Mouse (Mus musculus): ENCODE results near the gene Cgas.

The Cgas gene

DNA sequence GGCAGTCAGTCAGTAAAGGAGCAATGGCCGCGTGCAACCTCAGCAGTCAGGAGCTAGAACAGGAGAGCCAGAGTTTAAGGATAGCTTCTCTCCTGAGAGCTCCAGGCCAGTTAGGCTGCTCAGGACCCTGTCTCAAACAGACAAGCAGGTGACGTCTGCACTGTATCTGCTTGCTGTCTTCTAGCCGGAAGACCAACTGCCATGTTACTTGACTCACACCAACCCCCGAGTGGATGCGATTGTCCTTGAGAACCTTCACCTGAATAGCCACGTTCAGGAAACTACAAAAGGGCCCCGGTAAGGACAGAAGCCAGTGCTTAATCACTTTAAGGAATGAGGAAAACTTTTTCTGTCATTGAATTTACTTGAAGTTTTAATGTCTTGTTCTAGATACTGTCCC lies 14.0 kb upstream of the Cgas start:
- no peak for DNase-seq

DNA sequence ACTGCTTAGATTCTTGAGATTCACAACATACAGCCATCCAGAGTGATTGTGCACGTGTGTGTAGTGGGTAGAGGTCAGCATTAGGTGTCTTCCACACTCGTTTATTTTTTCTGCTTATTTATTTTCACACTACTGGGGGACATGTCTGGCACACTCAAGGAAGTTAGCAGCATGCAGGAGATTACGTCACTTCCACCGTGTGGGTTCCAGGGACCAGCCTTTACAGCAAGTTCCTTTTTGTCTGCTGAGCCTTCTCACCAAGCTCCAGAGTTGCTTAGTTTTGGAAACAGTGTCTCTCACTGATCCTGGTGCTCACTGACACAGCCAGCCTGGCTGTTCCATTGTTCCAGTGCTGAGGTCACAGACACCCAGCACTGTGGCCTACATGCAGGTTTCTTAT lies 8.3 kb upstream of the Cgas start:
- no peak for DNase-seq

DNA sequence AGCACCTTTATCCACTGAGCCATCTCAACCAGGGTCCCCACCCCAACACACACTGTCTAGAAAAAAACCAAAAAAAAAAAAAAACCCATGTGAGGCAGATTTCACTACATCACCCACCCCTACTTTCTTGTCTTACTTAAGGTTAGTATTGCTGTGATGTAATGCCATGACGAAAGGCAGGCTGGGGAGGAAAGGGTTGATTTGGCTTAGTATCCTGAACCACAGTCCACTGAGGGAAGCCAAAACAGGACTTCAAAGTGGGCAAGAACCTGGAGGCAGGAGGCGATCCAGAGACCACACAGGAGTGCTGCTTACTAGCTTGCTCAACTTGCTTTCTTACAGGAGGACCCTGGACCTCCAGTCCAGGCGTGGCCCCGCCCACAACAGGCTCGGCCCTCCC lies 7.4 kb upstream of the Cgas start:
- DNase-seq = no peak

DNA sequence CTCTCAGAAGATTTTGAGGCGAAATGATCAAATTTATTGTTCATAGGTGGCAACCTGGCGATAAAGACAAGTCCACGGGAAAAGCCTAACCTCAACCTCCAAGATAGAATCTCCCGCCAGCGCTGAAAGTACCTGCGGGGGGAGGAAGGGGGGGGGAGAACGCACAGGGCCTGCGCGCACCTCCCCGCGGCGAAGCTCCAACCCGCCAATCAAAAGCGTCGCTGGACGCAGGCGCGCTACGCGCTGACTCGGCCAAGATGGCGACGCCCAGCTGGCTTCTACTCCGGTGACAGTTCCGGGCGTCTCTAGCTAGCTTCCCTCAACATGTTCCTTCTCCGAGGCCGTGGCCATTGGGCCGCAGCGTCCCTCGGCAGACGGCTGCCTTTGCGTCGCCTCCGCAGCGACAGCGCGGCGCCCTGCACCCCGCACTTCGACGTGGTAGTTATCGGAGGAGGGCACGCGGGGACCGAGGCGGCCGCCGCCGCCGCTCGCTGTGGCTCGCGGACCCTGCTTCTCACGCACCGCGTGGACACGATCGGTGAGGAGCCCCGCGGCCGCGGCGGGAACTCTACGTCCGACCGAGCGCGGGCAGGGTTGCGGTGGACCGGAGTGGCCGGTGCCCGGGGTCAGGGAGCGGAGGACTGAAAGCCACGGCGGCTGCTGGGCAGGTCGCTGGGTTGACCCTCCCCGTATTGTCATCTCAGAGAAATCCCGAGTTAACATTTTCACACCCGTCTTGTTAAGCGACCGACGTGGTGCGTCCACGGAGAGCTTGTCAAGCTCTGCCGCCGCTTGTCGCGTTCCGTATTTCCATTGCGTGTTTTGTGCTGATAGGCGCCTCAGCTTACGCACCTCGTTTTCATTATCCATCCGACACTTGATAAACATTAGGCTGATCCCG lies 5.2 kb upstream of the Cgas start, which contains the start of the genes Mto1 and Gm17324:
Gene Mto1, plus strand, starts transcription at position 236 of the 901 bp plus-strand sequence.
Gene Gm17324, minus strand, starts transcription at position 814 of the 901 bp plus-strand sequence.
- DNase-seq = peak; percentile 94

DNA sequence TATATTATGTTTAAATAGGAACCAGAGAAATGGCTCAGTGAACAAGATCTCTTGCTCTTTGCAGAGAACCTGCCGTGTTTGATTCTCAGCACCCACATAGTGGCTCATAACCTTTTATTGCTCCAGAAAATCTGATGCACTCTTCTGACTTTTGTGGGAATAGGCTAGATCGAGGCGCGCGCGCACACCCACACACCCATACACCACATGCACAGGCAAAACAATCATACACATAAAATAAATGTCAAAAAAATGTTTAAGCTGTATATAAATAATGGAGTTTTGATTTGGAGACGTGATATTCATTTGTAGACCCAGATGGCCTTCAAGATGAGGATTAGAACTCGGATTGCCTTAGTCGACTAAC lies 4.6 kb upstream of the Cgas start:
- peak in 1 of 2 experiments; percentile 11 for DNase-seq

DNA sequence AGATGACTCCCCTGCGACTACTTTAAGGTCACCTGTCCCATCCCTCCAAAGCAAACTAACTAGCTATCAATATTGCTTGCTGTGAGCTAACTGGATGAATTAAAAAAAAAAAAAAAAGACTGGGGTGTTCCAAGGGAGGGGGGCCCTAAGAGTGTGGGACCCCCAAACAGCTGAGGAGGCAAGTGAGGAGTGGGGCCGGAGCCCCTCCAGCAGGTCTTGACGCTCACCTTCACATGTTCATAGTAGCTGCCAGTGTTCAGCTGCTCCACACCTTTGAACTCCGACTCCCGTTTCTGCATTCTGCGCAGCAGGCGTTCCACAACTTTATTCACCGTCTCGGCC lies 829 bp downstream of the Cgas start:
- DNase-seq = no peak

DNA sequence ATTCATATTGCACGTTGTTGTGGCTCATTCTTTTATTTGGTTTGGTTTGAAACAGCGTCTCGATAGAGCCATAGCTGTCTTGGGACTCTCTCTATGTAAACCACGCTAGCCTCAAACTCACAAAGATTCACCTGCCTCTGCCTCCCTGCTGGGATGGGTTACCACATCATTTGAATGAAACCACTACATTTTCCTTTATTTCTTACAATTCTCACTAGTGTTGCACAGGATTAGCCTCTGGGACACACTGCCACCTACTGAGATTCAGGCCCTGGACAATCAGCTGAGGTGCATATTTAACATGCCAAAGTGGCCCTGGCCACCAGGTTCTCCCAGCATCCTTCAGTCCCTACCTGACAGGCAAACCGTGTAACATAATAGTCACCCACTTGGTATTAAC lies 3.6 kb downstream of the Cgas start:
- no peak for DNase-seq

DNA sequence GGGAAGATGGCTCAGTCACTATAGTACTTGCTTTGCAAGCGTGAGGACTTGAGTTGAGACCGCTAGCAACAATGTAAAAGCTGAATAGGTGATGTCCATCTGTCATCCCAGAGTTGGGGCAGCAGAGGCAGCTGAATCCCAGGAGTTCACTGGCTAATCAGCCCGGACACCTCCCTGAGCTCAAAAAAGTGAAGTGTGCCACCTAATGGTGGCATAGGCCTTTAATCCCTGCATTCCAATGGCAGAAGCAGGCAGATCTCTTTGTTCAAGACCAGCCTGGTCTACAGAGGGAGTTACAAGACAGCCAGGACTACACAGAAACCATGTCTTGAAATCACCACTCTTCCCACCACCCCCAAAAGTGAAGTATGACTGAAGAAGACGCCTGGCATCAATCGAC lies 10.6 kb downstream of the Cgas start:
- DNase-seq = no peak

DNA sequence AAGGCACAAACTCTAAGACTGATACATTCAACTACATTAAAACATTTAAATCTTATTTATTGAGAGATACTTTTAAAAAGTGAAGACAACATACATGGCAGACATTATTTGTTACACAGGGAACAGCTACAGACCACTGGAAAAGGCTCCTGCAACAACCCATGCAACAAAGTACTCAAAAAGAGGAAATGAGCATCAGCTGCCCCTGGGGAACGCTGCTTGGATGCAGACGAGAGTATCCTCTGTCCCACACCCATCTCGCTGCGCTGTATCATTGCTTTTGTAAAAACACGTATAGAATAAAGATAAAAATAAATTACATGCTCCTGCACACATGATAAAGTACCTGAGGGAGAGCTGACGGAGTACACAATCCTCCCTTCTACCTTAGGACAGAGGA lies 12.6 kb downstream of the Cgas start:
- DNase-seq = no peak

DNA sequence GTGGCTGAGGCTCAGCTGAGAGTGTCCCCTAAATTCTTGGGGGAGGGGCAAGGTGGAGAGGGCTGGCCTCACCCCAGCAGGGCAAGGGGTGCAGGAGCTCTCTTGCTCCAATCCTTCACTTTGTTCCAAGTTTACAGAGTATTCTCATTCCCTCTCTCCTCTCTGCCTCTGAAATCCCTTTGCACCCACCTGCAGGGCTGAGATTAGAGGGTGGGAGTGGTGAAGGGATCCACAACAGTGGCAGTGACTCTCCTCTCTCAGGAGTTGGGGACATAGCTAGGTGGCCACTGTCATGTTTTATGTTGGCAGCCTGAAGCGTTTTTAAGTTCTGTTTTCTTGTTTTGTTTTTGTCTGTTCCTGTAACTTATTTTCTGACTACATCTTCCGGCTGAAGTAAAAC lies 13.5 kb downstream of the Cgas start:
- no peak for DNase-seq

DNA sequence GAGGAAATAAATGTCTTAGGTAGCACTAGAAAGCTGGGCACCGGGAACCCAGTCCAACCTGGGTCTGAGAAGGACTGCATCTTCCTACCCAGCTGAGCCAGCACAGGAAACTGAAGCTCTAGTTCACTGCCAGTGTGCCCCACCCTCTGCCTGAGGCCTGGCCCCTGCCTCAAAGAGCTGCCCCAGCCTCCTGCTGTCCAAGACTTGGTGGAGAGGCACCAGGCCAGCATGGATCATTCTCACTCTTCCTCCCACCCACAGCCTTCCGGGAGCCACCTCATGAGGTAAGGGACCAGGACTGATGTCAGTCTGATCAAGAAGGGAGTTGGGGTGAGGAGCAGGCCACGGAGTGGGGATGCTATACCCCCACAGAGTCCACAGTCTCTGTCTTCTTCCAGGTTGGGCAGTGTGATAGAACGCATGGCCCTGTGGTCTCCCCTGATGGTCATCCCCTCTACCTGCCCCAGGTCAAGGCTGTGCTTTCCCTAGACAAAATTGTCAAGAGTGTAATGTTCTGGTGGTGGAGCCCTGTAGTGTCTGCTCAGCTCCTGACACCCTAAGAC lies 14.1 kb downstream of the Cgas start:
- DNase-seq = no peak

DNA sequence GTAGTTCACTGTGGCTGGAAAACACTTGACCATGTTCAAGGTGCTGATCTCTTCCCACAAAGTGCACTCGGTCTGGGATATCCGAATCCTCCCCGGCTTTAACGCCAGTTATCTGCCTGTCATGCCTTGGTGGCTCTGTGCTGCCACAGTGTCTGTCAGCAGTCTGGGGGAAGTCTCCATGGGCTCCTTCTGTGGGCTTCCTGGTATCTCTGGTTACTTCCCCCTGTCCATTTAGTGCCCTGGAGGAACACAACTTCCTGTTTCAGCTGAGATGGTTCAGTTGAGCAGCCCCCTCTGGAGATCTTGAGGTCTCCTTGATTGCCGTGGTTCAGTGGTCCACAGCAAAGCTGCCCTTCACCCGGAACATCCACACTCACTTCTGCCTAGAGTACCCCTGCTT lies 14.9 kb downstream of the Cgas start:
- DNase-seq = no peak

DNA sequence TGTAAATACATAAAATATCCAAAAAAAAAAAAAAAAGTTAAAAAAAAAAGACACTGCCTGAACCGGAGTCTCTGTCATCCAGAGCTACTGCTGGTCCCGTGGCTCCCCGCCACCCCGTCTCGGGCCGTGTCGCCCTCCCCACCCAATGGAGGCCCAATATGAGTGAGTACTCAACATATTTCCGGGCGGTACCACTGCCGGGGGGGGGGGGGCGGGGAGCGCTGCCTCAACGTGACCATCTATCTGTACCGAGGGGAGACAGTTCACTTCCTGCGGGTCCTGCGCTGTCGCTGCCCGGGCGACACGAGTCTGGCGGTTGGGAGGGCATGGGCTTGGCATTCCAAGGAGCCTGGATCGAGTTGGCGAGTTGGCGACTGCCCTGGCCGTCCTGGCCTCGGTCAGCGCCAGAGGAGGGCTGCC lies 15.7 kb downstream of the Cgas start:
- peak; percentile 11 to 23 for DNase-seq

DNA sequence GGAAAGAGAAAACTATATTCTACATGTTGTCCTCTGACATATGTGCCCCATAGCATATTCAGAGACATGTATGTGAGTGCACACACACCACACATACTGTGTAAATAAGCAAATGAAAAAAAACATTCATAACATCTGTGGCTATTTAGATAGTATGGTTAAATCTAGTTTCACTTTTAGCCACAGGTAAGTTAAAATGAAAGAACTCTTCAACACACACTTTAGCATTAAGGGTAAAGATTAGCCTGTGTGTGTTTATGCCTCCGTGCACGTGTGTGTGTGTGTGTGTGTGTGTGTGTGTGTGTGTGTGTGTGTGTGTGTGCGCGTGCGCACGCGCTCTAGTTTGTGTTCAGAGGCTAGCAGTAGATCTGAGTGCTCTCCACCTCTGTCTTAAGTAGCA lies 41.4 kb downstream of the Cgas start:
- DNase-seq = no peak

DNA sequence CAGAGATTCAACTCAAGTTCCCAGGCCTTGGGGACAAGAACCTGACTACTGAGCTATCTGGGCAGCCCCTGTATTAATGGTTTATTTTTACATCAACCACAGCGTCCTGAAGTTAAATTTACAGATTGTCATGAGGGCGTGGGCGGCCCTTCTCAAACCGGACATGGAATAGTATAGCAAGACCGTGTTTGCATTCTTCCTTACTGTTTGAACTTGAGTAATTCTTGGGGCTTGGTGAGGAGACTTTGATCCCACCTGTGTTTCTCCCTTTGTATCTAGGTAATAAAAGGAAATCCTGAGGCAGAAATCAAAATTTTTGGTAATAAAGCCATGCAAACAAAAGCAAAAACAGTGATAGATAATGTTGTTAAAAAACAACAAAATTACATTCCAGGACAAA lies 42.5 kb downstream of the Cgas start:
- no peak for DNase-seq

DNA sequence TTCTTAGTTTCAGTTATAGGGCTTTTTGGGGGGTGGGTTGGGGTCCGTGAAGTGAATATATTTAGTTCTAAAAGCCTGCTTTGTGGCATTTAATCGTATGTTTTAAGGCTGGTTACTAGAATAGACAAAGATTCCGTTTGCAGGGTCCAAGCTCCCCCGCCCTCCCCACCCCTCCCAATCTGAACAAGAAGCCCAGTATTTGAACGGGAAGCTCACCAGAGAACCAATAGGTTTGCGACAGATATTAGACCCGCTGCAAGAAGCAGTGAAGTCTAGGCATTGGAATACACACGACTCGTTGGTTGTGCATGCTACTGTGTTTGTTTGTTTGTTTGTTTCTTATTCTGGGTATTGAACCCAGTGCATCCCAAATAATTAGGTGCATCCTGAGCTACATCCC lies 46.5 kb downstream of the Cgas start:
- no peak for DNase-seq

DNA sequence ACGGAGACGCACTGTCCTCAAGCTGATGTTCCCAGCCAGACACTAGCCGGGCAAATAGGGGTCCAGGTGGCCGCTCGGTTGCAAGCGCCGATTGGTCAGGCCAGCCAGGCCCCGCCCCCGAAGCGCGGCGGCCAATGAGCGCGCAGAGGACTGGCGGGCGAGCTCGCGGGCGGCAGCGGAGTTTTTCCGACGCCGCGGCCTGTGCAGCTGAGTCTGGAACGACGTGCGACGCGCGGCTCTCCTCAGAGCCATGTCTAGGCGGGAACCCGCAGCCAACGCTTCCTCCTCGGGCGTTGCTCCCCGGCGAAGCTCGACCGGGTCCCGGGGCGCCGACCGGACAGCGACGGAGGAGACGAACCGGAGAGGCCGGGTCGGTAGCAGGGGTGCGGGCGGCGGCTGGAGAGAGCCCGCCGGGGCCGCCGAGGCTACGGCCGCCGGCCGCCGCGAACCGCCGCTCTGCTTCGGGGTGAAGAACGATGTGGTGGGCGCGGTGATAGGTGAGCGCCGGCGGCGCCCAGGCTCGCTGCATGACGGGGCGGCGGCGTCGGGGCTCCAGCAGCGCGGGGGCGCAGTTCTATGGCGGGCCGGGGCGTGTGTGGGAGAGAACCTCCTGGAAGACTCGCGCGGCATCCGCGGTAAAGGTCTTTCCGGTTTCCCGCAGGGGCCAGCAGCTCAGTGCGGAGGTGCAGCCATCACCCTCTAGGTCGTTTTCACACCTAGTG lies 47.2 kb downstream of the Cgas start, which contains the start of gene Ddx43:
Gene Ddx43, plus strand, starts transcription at position 148 of the 722 bp plus-strand sequence.
- DNase-seq = peak; percentile 21 to 38

DNA sequence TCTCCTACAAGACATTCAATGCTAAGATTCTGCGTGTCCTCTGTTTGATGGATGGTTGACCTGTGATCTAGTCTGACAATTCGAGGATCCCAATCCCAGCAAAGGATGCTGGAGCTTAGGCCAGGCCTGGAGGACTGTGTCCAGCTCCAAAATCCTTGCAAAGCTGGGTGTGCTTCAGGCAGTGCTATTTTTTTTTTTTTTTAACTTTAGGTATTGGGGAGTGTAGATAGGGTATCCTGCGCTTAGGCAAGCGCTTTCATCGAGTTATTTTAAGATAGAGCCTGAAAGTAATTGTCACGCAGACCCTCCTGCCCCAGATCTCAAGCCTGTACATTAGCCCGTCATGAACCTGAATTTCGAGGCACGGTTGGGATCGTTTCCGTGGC lies 47.8 kb downstream of the Cgas start:
- no peak for DNase-seq

DNA sequence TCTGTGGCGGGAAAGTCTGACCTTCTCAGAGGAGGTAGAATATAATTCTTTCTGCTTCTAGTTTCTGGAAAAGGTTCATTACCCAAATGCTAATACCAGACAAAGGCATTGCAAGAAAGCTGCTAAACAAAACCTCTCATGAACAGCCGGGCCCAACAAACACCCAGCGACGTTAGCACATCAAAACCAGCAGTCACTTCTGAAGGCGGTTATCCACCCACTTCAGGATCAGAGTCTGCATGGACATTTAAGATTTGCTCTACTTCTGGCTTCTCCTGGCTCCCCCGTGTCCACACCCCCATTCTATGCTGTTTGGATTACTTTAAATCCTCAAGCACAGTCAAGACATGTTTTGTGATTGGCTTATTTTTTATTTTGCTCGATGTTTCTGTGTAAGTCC lies 48.4 kb downstream of the Cgas start:
- no peak for DNase-seq

DNA sequence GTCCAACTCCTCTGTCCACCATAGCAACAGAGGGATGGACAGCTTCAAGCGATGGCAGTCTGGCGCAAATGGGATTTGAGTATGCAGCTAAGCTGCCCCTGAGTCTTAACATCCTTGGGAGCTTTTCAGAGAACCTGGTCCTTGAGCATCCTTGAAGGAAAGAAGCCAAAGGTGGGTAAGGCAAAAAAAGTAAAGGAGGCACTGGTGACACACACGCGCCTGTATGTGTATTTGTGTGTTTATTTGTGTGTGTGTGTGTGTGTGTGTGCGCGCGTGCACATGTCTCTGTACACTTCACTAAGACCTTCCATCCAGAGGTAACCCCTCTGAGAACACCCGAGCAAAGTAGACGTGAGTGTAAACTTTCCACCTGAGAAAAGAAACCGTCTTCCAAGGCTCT lies 49.3 kb downstream of the Cgas start:
- no peak for DNase-seq

DNA sequence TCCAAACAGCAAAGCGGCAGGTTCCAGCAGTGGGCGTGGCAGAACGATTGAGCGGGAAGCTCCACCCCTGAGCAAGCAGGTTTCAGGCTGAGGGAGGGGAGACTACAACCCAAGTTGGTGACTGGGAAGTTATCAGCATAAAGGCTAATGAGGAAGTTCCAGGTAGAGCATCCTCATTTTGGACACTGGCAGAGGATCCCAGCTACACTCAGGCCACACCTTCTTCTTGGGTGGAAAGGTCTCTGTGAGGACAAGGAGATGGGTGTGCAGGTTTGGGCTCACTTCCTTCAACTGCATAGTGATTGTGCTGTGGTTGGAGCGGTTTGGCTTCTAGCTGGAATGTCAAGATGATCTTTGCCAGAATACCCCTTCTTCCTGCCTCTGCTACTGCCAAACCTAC lies 53.1 kb downstream of the Cgas start:
- DNase-seq = no peak

DNA sequence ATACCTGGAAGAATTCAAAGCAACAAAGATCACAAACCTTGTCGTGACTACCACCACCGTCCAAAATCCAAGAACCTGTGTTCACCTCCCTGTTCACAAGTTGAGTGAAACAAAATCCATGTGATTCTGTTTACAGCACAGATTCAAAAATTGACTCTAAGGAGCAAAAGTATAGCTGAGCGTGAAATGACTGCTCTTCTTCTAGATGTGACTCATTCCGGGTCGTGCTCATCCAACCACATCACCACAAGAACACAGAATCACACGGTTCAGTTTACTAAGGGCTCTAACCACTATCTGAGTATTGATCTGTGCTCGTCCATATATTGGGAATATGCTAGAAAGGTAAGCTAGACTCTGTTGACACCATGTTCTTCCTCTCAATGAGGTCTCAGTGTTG lies 56.1 kb downstream of the Cgas start:
- DNase-seq = no peak

DNA sequence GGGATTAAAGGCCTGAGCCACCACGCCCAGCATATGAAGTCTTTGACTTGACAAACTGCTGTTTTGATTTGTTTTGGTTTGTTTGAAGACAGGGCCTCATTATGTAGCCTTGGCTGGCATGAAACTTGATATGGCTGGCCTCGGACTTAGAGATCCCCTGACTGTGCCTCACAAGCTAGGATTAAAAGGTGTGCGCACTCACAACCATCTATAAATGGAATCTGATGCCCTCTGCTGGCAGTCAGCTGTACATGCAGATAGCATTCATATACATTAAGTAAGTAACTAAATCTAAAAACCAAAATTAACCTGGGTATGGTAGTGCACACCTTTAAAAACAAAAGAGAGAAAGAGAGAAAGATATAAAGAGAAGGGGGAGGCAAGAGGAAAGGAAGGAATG lies 57.1 kb downstream of the Cgas start:
- no peak for DNase-seq

Data from cerebellum, postnatal 25 days (tissue).